Mouse (Mus musculus): ENCODE measurements around the gene Kcnh3.
A peak's percentile ranks its signal among the peaks of the same experiment; 100 is the strongest.
"Not testable (repeated sequence)": the region's sequence is repeated elsewhere in the genome, so short reads cannot be mapped to it uniquely, and the experiment has no call there.

The Kcnh3 gene

GRCm38 (mm10) chr15:99240129-99240528 is 15.5 kb downstream of the Kcnh3 start:
- DNase-seq (ENCODE audit: low spot score) = no peak

- no peak for DNase-seq (ENCODE audit: low spot score)
Measured at GRCm38 (mm10) chr15:99241249-99241648, 16.6 kb downstream of the Kcnh3 start.

DNA sequence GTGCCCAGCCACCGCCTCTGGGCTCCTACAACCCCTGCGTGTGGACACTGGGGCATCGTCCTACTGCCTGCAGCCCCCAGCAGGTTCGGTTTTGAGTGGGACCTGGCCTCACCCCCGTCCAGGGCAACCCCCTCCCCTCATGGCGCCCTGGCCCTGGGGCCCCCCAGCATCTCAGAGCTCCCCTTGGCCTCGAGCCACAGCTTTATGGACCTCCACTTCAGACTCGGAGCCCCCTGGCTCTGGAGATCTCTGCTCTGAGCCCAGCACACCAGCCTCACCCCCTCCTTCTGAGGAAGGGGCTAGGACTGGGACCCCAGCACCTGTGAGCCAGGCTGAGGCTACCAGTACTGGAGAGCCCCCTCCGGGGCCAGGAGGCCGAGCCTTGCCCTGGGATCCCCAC is 17.4 kb downstream of the Kcnh3 start:
- DNase-seq (ENCODE audit: low spot score) = no peak

DNA sequence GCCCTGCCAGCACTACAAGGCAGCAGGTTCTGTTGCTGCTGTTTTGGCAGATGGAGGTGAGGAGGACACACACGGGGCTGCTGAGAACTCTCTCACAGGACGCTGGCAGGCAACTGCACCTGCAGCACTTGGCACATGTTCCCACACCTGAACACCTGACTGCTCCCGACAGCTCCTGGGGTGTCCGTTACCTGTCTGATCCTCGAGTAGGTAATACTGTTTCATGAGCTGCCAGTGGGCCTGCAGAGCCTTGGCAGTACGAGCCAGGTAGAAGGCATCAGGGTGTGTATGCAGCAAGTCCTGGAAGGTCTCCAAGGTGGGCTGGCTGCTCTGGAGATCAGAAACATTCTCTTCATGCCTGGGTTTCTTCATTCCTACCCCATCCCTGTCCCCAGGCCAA is 22.1 kb downstream of the Kcnh3 start:
- DNase-seq (ENCODE audit: low spot score) = not testable (repeated sequence)

GRCm38 (mm10) chr15:99248972-99249371 is 24.3 kb downstream of the Kcnh3 start:
- DNase-seq (ENCODE audit: low spot score) = no peak

DNA sequence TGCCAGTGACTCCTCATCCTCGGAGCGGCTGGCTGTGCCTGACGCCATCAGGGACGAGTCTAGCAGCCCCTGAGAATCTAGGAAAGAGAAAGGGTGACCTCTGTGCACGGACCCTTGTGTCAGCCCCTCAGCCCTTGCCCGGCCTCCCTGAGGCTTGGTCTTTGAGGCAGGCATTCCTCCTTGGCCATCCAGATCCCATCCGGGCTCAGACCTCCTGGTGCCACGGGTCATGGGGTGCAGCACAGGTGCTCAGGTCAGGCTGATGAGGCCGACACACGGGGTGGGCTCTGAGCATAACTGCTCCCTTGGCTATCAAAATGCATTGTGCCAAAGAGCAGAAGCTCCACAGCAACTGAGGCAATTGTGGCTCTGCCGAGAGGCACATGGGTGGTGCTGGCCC is 25.3 kb downstream of the Kcnh3 start:
- DNase-seq (ENCODE audit: low spot score) = no peak

- DNase-seq (ENCODE audit: low spot score) = not testable (repeated sequence)
Measured at GRCm38 (mm10) chr15:99251111-99251510, 26.4 kb downstream of the Kcnh3 start.

DNA sequence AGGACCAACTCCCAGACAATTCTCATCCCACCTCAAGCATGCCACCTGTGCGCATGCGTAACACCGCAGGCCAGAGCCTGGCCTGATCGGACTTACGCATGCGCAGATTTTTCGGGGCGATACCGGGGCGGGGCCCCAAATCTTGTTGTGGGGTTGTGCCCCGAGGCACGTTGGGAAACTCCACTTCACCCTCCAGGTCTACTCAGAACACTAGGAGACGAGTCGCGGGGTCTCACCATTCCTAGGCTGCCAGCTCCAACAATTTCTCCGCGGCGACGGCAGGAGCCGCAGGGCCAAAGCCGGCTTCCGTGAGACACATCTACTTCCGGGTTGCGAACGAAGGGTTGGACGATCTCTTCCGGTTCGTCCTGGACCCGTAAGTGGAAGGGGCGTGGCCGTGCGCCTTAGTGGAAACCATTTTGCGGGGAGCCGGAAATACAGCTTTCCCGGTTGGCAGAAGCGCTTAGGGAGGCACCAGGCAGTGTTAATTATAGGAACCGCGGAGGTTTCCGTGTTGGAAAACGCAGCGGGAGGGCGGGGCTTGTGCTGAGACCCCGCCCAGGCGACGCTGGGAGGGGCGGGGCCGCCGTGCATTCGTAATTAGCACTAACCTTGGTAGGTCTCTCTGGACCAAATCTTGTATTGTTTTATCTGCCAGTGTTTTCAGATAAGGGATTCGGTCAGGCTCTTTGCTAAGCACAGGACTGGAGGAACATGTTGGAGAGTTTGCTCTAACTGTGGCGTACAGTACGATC is 27.1 kb downstream of the Kcnh3 start, which contains the start of gene Mcrs1:
Gene Mcrs1 (minus strand): TSS at position 336 of the 755 bp plus-strand sequence.
- DNase-seq (ENCODE audit: low spot score) = peak; percentile 95

DNA sequence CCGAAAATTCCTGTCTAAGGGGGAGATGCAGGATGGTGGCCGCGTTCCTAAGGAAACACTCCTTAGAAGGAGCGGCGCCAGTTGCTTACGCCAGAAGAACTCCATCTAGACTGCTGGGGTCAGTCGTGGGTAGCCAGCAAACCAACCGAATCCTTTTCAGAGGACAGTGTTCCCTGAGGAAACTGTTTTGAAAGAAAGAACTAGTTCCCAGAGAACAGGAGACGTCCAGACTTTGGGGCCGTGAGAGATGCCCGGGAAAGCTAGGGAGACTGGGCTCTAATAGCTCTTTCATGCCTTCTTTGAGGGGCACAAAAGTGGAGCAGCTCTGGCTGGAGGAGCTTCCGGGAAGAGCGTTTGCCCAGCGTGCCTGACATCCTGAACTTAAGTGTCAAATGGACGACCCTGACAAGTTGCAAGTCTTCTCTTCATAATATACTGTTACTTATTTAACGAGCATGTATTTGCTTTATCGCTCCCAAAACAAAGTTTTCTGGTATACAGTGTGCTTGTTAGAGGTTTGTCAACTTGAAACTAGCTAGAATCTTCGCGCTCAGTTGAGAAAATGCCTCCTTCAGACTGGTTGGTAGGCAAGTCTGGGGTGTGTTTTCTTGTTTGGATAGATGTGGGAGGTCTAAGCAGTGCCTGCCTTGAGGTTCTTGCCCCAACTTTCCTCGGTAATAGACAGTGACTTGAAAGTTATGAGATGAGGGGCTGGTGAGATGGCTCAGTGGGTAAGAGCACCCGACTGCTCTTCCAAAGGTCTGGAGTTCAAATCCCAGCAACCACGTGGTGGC is 27.9 kb downstream of the Kcnh3 start:
- no peak for DNase-seq (ENCODE audit: low spot score)

DNA sequence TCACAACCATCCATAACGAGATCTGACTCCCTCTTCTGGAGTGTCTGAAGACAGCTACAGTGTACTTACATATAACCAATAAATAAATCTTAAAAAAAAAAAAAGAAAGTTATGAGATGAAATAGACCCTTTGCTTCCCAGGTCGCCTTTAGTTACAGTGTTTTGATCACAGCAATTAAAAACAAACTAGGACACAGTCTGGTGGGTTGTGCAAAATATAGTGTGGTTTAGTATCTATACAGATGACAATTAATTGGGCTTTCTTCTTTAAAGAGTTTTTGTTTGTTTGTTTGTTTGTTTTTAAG is 28.5 kb downstream of the Kcnh3 start:
- not testable (repeated sequence) for DNase-seq (ENCODE audit: low spot score)

DNA sequence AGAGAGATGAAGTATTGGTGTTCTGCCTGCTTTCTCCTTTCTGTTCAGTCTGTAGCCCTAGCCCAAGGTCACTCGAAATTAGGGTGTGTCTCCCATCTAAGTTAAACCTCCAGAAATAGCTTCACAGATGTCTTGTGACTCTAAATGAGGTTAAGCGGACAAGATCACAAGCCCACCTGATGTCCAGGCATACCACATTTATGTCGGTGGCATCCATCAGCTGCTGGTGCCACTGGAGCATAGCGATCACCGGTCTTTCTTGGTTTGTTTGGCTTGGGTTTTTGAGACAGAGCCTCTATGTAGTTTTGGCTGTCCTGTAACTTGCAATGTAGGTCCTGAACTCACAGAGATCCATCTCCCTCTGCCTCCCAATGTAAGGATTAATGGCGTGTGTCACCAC is 29.1 kb downstream of the Kcnh3 start:
- DNase-seq (ENCODE audit: low spot score) = no peak

DNA sequence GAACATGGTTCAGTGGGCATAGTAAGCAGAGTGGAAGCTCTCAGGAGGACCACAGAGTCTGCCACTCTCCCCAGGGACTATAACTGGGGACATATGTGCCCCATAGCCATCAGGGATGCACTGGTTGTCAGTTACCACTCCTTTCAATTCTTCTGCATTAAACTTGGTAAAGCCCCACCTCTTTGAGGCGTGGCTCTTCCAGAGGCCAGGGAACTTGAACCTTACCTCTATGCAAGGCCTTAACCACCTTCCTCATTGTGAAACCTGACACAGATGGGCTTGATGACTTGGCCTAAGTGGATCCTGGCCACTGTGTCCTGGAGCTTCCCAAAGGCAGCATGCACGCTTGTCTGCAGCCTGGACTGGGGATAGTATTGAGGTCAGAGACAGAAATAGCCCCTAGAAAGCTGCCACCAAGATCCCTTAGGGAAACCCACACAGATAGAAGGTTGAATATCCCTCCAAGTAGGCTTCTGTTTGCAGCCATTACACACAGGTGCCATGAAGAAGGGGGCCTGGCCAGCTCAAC is 29.9 kb downstream of the Kcnh3 start:
- DNase-seq (ENCODE audit: low spot score) = no peak

- DNase-seq (ENCODE audit: low spot score) = no peak
Measured at GRCm38 (mm10) chr15:99255241-99255749, 30.6 kb downstream of the Kcnh3 start.

DNA sequence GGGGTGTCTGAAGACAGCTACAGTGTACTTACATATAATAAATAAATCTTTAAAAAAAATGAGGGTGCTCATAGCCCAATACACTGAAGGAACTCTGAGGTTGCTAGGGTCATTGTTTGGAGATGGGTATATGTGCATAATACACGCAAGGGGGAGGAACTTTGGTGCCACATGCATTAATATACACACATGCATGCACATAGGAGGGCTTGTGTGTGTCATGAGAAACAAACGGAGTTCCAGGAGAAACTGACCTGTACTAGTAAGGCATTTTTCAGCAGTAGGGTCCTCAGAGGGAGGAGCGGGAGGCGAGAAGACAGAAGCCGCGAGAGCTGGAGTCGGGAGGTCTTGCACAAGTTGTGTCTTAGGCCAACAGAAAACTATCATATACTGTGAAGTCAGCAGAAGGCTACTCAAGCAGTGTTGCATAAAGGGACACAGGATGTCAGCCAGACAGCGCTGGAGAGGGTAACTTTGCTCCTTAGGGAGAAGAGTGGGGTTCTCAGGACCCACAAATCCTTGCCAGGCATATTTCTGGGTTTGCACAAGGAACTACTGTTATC is 34.6 kb downstream of the Kcnh3 start:
- no peak for DNase-seq (ENCODE audit: low spot score)

GRCm38 (mm10) chr15:99259730-99260252 is 35.1 kb downstream of the Kcnh3 start:
- peak; percentile 75 for DNase-seq (ENCODE audit: low spot score)

GRCm38 (mm10) chr15:99262702-99263101 is 38.0 kb downstream of the Kcnh3 start:
- no peak for DNase-seq (ENCODE audit: low spot score)

DNA sequence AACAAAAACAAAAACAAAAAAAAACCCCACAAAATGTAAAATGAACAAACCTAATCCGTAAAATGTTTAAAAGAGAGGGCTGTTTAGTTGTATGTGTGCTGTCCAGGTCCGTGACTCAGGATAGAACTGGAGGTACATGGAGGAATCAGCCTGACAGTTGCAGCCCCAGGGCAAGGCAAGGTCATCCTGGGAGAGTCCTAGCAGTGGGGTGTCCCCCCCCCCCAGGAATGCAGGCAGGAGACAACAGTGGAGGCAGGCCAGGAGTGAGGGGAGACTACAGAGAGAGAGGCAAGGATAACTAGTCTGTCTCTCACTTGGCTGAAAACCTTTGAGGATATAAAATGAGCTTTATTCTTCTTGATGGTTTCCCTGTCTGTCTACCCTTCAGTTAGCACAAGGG is 39.7 kb downstream of the Kcnh3 start:
- no peak for DNase-seq (ENCODE audit: low spot score)

- DNase-seq (ENCODE audit: low spot score) = peak; percentile 49
Measured at GRCm38 (mm10) chr15:99265679-99266078, 41.0 kb downstream of the Kcnh3 start.

DNA sequence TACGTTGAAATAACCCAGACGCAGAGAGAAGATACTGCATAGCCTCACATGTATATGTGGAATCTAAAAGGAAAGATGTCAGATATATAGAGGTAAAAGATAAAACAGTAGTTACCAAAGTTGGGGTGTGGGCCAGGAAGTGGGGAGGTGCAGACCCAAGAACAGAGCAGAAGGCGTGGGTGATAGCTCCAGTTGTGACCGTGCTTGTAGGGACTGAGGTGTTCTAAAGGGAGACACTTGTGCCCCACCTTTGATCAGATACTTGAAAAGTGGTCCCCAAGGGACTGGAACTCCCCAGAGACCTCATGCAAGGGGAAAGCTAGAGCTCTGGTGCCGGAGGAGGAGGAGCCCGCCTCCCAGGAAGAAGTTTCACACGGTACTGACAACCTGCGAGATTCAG is 51.4 kb downstream of the Kcnh3 start:
- DNase-seq (ENCODE audit: low spot score) = no peak

GRCm38 (mm10) chr15:99278271-99278670 is 53.6 kb downstream of the Kcnh3 start:
- DNase-seq (ENCODE audit: low spot score) = no peak

- DNase-seq (ENCODE audit: low spot score) = no peak
Measured at GRCm38 (mm10) chr15:99283456-99283855, 58.8 kb downstream of the Kcnh3 start.

DNA sequence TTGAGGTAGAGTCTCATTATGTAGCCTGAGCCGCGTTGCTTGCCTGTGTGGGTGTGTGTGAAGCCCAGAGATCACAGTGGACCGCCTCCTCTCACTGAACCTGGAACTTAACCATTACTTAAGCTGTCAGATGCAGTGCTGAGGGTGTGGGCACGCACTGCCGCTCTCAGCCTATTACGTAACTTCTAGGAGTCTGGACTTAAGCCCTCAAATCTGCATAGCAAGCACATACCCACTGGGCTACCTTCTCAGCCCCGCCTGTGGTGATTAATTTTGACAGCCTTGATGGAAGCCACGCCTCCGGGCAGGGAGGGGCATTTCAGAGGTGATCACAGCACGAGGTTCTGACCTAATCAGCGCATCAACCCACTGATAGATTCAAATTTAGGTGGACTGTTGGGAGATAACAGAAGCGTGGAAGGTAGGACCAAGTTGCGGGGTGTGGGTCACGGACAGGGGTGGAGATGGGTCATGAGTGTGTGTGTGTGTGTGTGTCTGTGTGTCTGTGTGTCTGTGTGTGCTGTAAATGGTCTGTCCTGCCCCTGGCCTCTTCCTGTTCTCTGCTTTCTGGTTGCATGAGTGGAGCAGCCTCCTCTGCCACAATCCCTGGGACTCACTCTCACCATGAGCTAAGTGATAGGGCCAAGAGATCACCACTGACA is 60.0 kb downstream of the Kcnh3 start:
- DNase-seq (ENCODE audit: low spot score) = no peak
